Comparison of ENCODE assay signal across 8 mouse cellular contexts in the genomic region with DNA sequence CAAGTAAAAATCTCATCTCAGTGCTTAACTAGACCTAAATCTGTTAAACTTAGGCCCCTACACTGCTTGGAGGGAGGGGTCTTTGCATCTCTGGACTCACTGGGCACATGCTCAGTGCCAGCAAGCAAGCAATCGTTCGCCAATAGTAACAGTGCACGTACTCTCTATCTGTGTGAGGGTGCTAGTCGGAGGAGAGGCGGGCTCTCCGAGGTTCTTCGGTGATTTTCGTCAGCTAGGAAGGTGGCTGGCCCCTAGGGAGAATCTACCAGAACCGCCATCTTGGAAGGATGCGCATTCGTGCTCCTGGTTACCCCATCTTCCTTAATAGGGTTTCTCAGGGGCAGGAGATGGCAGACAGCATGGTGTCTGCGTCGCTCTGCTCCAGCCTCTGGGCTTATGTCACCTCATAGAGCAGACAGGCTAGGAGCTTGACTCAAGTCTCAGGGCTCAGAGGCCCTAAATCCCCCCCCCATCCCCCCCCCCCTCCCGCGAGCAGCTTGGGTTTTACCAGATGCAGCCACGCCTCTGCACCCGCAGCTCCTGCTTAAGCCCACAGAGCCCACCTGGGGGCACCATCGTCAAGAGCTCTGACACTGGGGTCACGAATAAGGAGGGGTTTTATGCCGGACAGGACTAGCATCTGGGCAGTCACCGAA. TPM values are rescaled to one million over a fixed set of nuclear protein-coding genes. Genes with fewer than 3 reads are reported as not detected.
DNase-seq lines count a peak whose midpoint lies in the region.

No protein-coding gene starts in this region.

- DNase-seq in adrenal gland, adult (ENCODE audit: inconsistent age in 2 of 2, low spot score in 1 of 2) = peak; percentile 85 to 88
- peak; percentile 79 for DNase-seq in embryo, embryonic 10 days (ENCODE audit: low spot score)
- DNase-seq in gastrocnemius, postnatal 14 days = peak; percentile 45
- DNase-seq in hindlimb bud, embryonic 11.5 days (ENCODE audit: extremely low spot score, low read depth, low spot score) = peak; percentile 53
- DNase-seq in left cerebral cortex, adult 18-20 months (ENCODE audit: low spot score in 2 of 2) = peak; percentile 68 to 72
- DNase-seq in lung, postnatal 25 days (ENCODE audit: low spot score) = peak; percentile 76
- DNase-seq in retina, embryonic 14.5 days (ENCODE audit: low spot score) = peak; percentile 83
- peak; percentile 79 for DNase-seq in thymus, postnatal 25 days

- intact Hi-C loops in gastrocnemius, postnatal 14 days (cut with DNase I; ENCODE audit: low total_unique reads) = no loop called here

RNA-seq across cellular contexts. Expression of a gene that starts 0.7 kb away (rescaled TPM):
- 10 to 100 TPM; 74.6 to 78.7 TPM for total RNA-seq in gastrocnemius, postnatal 14 days (2021)
- total RNA-seq in left cerebral cortex, adult 18-20 months (2021) = 100 to 1,000 TPM; 186 to 189 TPM

Comparison
In these comparisons a context has a peak if more than half of its experiments do, and no peak if none do; other contexts are left out.
1. Peak in every context shown above with its lines: DNase-seq.